Mouse (Mus musculus): ENCODE results near the gene Trp53i13. TPM values are rescaled to one million over a fixed set of nuclear protein-coding genes. Genes with fewer than 3 reads are reported as not detected.
"Not testable (repeated sequence)": the region's sequence is repeated elsewhere in the genome, so short reads cannot be mapped to it uniquely, and the experiment has no call there.

The Trp53i13 gene
- total RNA-seq (2021), result 10 to 100 TPM; 12.9 to 13.2 TPM
- long read RNA-seq, experiment 1, transcript Trp53i13-201 (7 exons, 1,463 nt), result major isoform, 19 of 39 reads
- long read RNA-seq, experiment 1, partial matches to known transcripts, result 9 of 39 reads
- long read RNA-seq, experiment 1, other reads (novel, unspliced or antisense), result 11 of 39 reads
- long read RNA-seq, experiment 2, transcript Trp53i13-201 (7 exons, 1,463 nt), result major isoform, 14 of 25 reads
- long read RNA-seq, experiment 2, partial matches to known transcripts, result 4 of 25 reads
- long read RNA-seq, experiment 2, other reads (novel, unspliced or antisense), result 7 of 25 reads

GRCm38 (mm10) chr11:77515637-77516552, at the start of gene Trp53i13:
TSS of gene Trp53i13 (minus strand) at chr11:77515980.
- peak; percentile 69 for DNase-seq

DNA sequence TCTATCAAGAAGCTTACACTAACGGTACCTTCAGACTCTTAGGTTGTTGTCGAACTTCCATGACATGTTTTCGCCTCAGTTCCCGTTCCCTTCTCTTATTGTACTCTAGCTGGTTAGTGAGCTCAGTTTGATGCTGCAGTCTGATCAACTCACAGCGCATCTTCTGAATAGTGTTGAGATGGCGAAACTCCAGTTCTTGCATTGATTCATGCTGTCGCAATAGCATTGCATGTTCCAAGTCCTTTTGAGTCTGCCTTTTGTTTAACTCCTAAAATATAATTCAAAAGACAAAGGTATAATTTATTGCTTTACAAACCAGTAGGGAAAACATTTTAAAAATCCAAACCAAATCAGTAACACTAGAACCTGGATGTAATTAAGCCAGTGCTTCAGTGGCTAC, 29.5 kb upstream of the Trp53i13 start:
- DNase-seq, result no peak

GRCm38 (mm10) chr11:77532202-77532846, 16.5 kb upstream of the Trp53i13 start:
- no peak for DNase-seq

- DNase-seq, result no peak
Observed at GRCm38 (mm10) chr11:77530862-77531261, 15.1 kb upstream of the Trp53i13 start.

DNA sequence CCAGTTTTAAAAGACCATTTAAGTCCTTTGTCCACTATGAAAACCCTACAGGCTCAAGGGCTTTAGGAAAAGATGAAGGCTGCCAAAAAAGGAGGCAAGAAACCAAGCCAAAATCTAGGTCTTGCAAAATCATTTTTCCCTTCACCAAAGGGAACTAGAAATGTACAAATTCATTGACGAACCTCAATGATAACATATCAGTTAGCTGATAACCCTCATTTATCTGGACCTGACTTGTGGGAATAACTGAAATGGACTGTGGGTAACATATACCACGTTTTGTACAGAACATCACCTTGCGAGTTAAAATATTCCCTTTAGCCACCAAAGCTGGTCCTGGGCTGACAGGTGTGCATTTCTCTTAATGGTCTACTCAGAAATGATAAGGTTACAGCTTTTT, 13.9 kb upstream of the Trp53i13 start:
- no peak for DNase-seq

DNA sequence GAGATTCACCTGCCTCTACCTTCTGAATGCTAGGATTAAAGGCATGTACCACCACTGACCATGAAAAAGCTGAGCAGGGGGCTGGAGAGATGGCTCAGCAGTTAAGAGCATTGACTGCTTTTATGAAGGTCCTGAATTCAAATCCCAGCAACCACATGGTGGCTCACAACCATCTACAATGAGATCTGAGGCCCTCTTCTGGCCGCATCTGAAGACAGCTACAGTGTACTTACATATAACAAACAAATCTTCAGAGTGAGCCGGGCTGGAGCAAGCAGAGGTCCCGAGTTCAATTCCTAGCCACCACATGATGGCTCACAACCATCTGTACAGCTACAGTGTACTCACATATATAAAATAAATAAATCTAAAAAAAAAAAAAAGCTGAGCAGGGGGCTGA, 12.6 kb upstream of the Trp53i13 start:
- DNase-seq, result not testable (repeated sequence)

GRCm38 (mm10) chr11:77525804-77526486, 10.2 kb upstream of the Trp53i13 start:
- DNase-seq, result no peak

DNA sequence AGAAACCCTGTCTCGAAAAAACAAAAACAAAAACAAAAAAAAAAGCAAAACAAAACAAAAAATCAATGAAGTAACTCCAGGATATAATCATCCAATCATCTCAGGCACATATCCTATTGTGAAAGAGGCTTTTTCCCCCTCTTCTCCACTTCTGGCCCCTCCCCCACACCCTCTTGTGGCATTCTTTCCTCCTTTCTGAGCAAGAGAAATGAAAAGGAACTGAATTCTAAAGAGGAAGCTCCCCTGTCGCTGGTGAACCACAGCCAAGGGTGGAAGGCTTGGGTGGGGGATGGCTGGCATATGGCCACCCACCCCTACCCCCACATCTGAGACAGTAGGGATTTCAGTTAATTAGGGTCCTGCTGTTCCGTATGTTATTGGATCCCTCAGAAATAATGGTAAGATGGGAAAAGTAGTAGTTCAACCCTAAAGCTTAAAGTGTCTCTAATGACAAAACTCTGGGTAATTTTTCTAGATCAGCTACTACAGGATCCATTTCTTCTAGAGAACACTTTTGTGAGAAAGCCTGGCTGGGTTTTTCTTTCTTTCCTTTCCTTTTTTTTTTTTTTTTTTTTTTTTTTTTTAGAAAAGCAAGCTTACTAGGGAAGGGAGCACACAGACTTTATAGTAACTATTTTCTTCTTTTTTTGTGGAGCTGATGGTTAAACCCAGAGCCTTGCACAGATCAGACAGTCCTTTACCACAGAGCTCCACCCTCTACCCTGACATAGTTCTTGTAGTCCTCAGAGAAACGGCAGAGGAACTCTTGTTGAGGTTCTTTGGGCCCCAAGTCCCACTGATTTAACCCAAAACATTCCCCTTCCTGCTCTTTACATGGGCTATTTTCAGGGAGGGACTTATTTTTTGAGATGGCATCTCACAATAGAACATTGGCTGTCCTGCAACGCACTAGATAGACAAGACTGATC, 5.1 kb upstream of the Trp53i13 start:
- DNase-seq, result no peak

- DNase-seq, result no peak
Observed at GRCm38 (mm10) chr11:77519043-77519442, 3.3 kb upstream of the Trp53i13 start, which contains the start of gene Gm10392. TSS of gene Gm10392 (minus strand) at chr11:77519198.

DNA sequence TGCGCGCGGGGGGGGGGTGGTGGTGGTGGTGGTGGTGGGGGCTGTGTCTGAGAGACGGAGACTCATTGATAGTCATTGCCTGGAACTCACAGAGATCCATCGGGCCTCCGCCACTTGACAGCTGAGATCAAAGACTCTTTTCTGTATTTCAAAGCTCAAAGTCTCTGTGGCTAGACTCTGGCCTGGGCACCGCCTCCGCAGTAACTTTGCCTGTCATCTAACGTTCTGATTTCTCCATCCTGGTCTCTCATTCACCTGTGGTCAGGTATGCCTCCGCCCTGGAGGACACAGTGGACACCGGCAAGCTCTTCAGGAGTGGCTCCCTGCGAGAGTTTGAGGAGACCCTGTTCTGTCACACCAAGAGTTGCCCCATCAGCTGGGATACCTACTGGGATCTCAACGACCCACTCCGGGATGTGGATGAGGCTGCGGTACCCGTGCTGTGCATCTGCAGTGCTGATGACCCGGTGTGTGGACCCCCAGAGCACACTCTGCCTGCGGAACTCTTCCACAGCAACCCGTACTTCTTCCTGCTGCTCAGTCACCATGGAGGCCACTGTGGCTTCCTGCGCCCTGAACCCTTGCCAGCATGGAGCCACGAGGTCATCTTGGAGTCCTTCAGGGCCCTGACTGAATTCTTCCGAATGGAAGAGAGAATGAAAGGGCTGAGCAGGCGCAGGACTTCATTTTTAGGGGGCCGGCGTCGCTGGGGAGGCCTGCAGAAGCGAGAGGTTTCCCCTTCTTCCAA, 2.4 kb upstream of the Trp53i13 start:
- DNase-seq, result peak; percentile 58

DNA sequence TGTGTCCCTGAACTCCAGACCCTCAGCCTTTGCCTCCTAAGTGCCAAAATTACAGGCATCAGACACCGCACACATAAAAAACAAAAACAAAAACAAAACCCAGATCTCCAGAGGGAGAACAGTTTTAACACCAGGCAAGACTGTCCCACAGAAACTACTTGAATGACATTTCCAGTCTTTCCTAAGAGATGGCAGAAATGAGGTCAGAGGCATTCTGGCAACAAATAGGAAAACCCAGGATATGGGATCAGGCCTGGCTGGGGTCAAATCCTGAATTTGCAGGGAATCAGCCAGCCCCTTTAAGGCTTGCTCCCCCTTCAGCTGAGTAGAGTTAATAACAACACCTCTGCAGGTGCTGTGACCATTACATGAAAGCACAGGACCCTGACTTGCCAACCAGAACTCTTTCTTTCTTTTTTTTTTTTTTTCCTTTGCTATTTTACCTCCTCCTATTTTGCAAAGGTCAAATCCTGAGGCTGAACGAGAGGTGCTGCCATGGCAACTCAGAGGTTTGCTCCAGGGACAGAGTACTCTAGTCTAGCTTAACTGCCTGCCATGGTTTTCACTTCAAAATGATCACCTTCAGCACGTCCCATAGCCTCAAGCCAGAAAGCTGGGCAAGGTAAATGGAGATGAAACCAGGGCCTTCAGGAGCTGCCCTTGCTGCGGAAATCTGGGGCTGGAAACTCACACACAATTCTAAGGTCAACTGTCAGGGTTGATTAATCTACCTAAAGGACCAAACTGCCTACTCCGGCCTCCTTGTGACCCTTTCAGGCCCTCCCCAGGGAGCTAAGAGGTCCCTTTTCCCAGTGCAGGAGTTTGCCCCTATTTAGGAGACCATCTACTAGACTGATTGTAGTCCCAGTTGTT, 1.0 kb upstream of the Trp53i13 start:
- peak; percentile 36 for DNase-seq

GRCm38 (mm10) chr11:77514832-77515636, 746 bp downstream of the Trp53i13 start, which contains the start of gene Abhd15:
TSS of gene Abhd15 (plus strand) at chr11:77515121.
- peak; percentile 95 for DNase-seq

DNA sequence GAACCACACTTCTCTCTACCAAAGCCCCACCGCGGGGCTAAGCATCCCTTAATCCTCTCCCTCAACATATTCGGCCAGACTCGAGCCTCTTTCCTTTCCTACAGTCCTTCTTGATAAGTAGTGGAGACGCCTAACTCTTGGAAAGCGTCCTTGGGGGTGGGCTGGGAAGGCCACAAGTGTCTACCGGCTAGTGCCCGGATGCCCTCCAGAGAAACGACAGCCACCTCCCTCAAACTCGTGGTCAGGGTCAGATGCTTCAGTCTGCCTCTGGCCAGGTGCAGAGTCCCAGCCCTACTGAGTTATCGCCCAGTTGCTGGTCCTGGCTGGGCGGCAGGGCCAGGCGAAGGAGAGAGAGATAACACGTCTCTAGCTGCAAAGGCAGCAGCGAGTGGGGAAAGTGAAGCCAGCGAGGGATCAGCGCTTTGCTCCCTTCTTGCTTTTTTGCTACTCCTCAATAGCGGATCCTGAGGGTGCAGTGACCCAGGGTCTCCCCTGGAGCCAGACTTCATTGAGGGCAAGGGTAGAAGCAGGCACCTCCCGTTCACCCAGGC, 1.4 kb downstream of the Trp53i13 start:
- no peak for DNase-seq

- no peak for DNase-seq
Observed at GRCm38 (mm10) chr11:77513811-77514170, 2.0 kb downstream of the Trp53i13 start.

GRCm38 (mm10) chr11:77512891-77513810, 2.6 kb downstream of the Trp53i13 start:
- peak; percentile 92 for DNase-seq

DNA sequence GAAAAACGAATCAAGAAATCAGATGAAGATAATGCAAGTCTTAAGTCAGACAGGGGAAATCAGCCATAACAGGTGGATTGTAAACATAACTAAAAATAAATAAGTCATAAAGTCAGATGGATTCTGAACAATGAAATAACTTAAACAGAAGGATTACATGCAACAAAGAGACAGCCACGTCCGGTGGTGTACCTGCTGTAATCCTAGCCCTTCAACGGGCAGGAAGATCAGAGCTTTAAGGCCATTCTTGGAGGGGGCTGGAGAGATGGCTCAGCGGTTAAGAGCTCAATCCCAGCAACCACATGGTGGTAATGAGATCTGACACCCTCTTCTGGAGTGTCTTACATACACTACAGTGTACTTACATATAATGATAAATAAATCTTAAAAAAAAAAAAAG, 4.4 kb downstream of the Trp53i13 start:
- no peak for DNase-seq

All from adrenal gland, postnatal 10 days (tissue).